Mouse (Mus musculus) CD8-positive naive resting alpha-beta T cell, adult 2 months (primary cell): ENCODE measurements around the gene Clstn2.

Experiments used
- DNase-seq, 2 experiments: peaks; one replicate each; pipeline ENCODE4 v3.0.0; 2022; ENCODE audit warnings: low read depth in 2 of 2, low spot score in 2 of 2

Gene Clstn2

GRCm38 (mm10) chr9:97481187-97481586 is 551.8 kb downstream of the Clstn2 start:
- no peak for DNase-seq

GRCm38 (mm10) chr9:97476961-97477360 is 556.0 kb downstream of the Clstn2 start:
- DNase-seq, result no peak

GRCm38 (mm10) chr9:97476456-97476855 is 556.5 kb downstream of the Clstn2 start:
- DNase-seq, result no peak

GRCm38 (mm10) chr9:97474896-97475295 is 558.1 kb downstream of the Clstn2 start:
- no peak for DNase-seq

- no peak for DNase-seq
Observed at GRCm38 (mm10) chr9:97471014-97471591, 561.9 kb downstream of the Clstn2 start.

- DNase-seq, result no peak
Observed at GRCm38 (mm10) chr9:97460452-97460851, 572.5 kb downstream of the Clstn2 start.

- no peak for DNase-seq
Observed at GRCm38 (mm10) chr9:97459745-97460144, 573.2 kb downstream of the Clstn2 start.

GRCm38 (mm10) chr9:97449316-97450050 is 583.5 kb downstream of the Clstn2 start:
- DNase-seq, result no peak

- no peak for DNase-seq
Observed at GRCm38 (mm10) chr9:97439872-97440636, 592.9 kb downstream of the Clstn2 start.

GRCm38 (mm10) chr9:97434666-97435065 is 598.3 kb downstream of the Clstn2 start:
- DNase-seq, result no peak

- DNase-seq, result no peak
Observed at GRCm38 (mm10) chr9:97429885-97430449, 603.0 kb downstream of the Clstn2 start.

- DNase-seq, result no peak
Observed at GRCm38 (mm10) chr9:97428127-97428526, 604.9 kb downstream of the Clstn2 start.

GRCm38 (mm10) chr9:97420896-97421295 is 612.1 kb downstream of the Clstn2 start:
- DNase-seq, result no peak

GRCm38 (mm10) chr9:97414876-97415668 is 617.9 kb downstream of the Clstn2 start:
- DNase-seq, result no peak

GRCm38 (mm10) chr9:97408142-97408541 is 624.8 kb downstream of the Clstn2 start:
- no peak for DNase-seq
